Mouse (Mus musculus) testis, adult 2 months (tissue): ENCODE measurements around the gene Phykpl.

Experiments used
- CTCF ChIP-seq: fragments of 200-500 bp; IDR thresholded peaks from 2 replicates; pipeline ENCODE4 v1.5.1; 2012; ENCODE audit warnings: low read depth, mild to moderate bottlenecking, inconsistent platforms, low read length, moderate library complexity; ENCODE audit not compliant: control insufficient read depth, insufficient read depth, insufficient replicate concordance
- POLR2A ChIP-seq: fragments of 200-500 bp; IDR thresholded peaks from 2 replicates; pipeline ENCODE4 v1.6.1; 2012; ENCODE audit warnings: low read depth, mild to moderate bottlenecking, inconsistent platforms, low read length, moderate library complexity; ENCODE audit not compliant: control insufficient read depth

- TF ChIP-seq CTCF (no peak), POLR2A (no peak)
Observed at GRCm38 (mm10) chr11:51554590-51554989, 30.0 kb upstream of the Phykpl start.
